Mouse (Mus musculus): ENCODE measurements around the gene Lcn12. TPM values are rescaled to one million over a fixed set of nuclear protein-coding genes. Genes with fewer than 3 reads are reported as not detected.

Gene Lcn12
- total RNA-seq (2014; fragmentation: Nextera tagmentation) (not detected in 2 replicates), total RNA-seq (2017) (not detected in 2 replicates)

GRCm38 (mm10) chr2:25493476-25493961 lies at the start of gene Lcn12:
Gene Lcn12 (minus strand): TSS chr2:25493911.
- ATAC-seq (replicated peaks; ENCODE audit: poor library complexity, severe bottlenecking): no peak

GRCm38 (mm10) chr2:25541644-25542367 lies 48.1 kb upstream of the Lcn12 start:
- ATAC-seq (replicated peaks; ENCODE audit: poor library complexity, severe bottlenecking): no peak

GRCm38 (mm10) chr2:25540541-25540948 lies 46.8 kb upstream of the Lcn12 start:
- ATAC-seq (replicated peaks; ENCODE audit: poor library complexity, severe bottlenecking): no peak

- ATAC-seq (replicated peaks; ENCODE audit: poor library complexity, severe bottlenecking): no peak
Measured at GRCm38 (mm10) chr2:25536531-25536930, 42.8 kb upstream of the Lcn12 start.

GRCm38 (mm10) chr2:25534866-25535182 lies 41.1 kb upstream of the Lcn12 start:
- no peak for ATAC-seq (replicated peaks; ENCODE audit: poor library complexity, severe bottlenecking)

- no peak for ATAC-seq (replicated peaks; ENCODE audit: poor library complexity, severe bottlenecking)
Measured at GRCm38 (mm10) chr2:25534178-25534865, 40.6 kb upstream of the Lcn12 start.

GRCm38 (mm10) chr2:25533707-25534106 lies 40.0 kb upstream of the Lcn12 start:
- ATAC-seq (replicated peaks; ENCODE audit: poor library complexity, severe bottlenecking): no peak

- ATAC-seq (replicated peaks; ENCODE audit: poor library complexity, severe bottlenecking): no peak
Measured at GRCm38 (mm10) chr2:25526510-25527302, 33.0 kb upstream of the Lcn12 start.

- ATAC-seq (replicated peaks; ENCODE audit: poor library complexity, severe bottlenecking): no peak
Measured at GRCm38 (mm10) chr2:25509912-25510311, 16.2 kb upstream of the Lcn12 start.

GRCm38 (mm10) chr2:25506964-25507363 lies 13.3 kb upstream of the Lcn12 start:
- ATAC-seq (replicated peaks; ENCODE audit: poor library complexity, severe bottlenecking): peak; percentile 67

- no peak for ATAC-seq (replicated peaks; ENCODE audit: poor library complexity, severe bottlenecking)
Measured at GRCm38 (mm10) chr2:25505860-25506259, 12.1 kb upstream of the Lcn12 start.

GRCm38 (mm10) chr2:25505000-25505399 lies 11.3 kb upstream of the Lcn12 start:
- ATAC-seq (replicated peaks; ENCODE audit: poor library complexity, severe bottlenecking): no peak

GRCm38 (mm10) chr2:25504538-25504937 lies 10.8 kb upstream of the Lcn12 start:
- no peak for ATAC-seq (replicated peaks; ENCODE audit: poor library complexity, severe bottlenecking)

- ATAC-seq (replicated peaks; ENCODE audit: poor library complexity, severe bottlenecking): no peak
Measured at GRCm38 (mm10) chr2:25502726-25503125, 9.0 kb upstream of the Lcn12 start.

GRCm38 (mm10) chr2:25501593-25502486 lies 8.1 kb upstream of the Lcn12 start, which contains the start of gene C8g:
Gene C8g (minus strand): TSS chr2:25501719.
- ATAC-seq (replicated peaks; ENCODE audit: poor library complexity, severe bottlenecking): no peak

- peak; percentile 80 for ATAC-seq (replicated peaks; ENCODE audit: poor library complexity, severe bottlenecking)
Measured at GRCm38 (mm10) chr2:25500576-25501405, 7.1 kb upstream of the Lcn12 start, which contains the start of gene Fbxw5. Gene Fbxw5 (plus strand): TSS chr2:25500750.

- 0 out of 2 replicates have a peak, but pooled peaks have one; percentile 2 for ATAC-seq (replicated peaks; ENCODE audit: poor library complexity, severe bottlenecking)
Measured at GRCm38 (mm10) chr2:25500071-25500575, 6.4 kb upstream of the Lcn12 start.

- no peak for ATAC-seq (replicated peaks; ENCODE audit: poor library complexity, severe bottlenecking)
Measured at GRCm38 (mm10) chr2:25498622-25499478, 5.1 kb upstream of the Lcn12 start.
